Mouse (Mus musculus) heart, adult 2 months (tissue): Measurements from ENCODE around the gene Sccpdh.
"Not testable (repeated sequence)": the region's sequence is repeated elsewhere in the genome, so short reads cannot be mapped to it uniquely, and the experiment has no call there.

ENCODE experiments used
- CTCF ChIP-seq: fragments of 200-600 bp; IDR thresholded peaks from 2 replicates; pipeline ENCODE4 v1.8.1; 2022; ENCODE audit warnings: antibody characterized with exemption, mild to moderate bottlenecking, moderate library complexity
- EP300 ChIP-seq: fragments of 200-500 bp; IDR thresholded peaks from 2 replicates; pipeline ENCODE4 v1.6.1; 2011; ENCODE audit warnings: low read depth, low read length, control low read depth; ENCODE audit not compliant: insufficient read depth
- POLR2A ChIP-seq: fragments of 200-500 bp; IDR thresholded peaks from 2 replicates; pipeline ENCODE4 v1.6.1; 2011; ENCODE audit warnings: mild to moderate bottlenecking, low read depth, low read length, control low read depth; ENCODE audit not compliant: insufficient read depth

- not testable (repeated sequence) for TF ChIP-seq POLR2A, CTCF, EP300
Measured at GRCm38 (mm10) chr1:179715289-179715688, 47.3 kb downstream of the Sccpdh start.
